Mouse (Mus musculus): ENCODE measurements around the gene Gm4707.

DNA sequence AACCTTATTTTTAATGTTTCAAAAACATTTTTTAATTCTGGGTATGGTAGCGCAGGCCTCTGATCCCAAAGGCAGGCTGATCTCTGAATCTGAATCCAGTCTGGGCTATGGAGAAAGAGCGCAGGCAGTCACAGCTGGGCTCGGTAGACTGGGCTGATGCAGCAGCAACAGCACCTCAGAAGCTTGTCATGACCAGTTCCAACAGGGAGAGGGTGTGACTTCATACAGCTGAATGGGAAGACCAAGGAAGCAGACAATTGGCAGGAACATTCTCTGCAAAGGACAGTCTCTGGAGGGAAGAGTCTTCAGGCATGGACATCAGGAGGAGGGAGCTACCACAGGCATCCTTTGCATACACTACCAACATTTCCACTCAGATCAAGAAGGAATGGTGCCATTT is 15.6 kb downstream of the Gm4707 start:
- TF ChIP-seq POLR2A (IDR thresholded peaks at IDR 0.05; ENCODE audit: insufficient read depth, low read depth, low read length) (no peak), CTCF (IDR thresholded peaks at IDR 0.05; ENCODE audit: insufficient read depth, low read depth, low read length) (no peak)
